Mouse (Mus musculus) hindbrain, embryonic 11.5 days (tissue): ENCODE results near the gene 4930512M02Rik. TPM values are rescaled to one million over a fixed set of nuclear protein-coding genes. Genes with fewer than 3 reads are reported as not detected.

Source experiments
- ATAC-seq: fragments of 200-750 bp; cut with Nextera tagmentation; 2 replicates; pipeline ENCODE4 v1.8.0; 2017; ENCODE audit warnings: mild to moderate bottlenecking, moderate TSS enrichment, moderate library complexity; ENCODE audit not compliant: low FRiP score
- DNase-seq: peaks from one replicate; pipeline ENCODE4 v3.0.0-alpha.2; 2015; ENCODE audit warnings: low spot score
- H3K27ac ChIP-seq: fragments of 300-500 bp; sonication (generic); 2 replicates; pipeline ENCODE4 v1.5.1; 2014; ENCODE audit warnings: mild to moderate bottlenecking, low read depth, low read length
- H3K27me3 ChIP-seq: fragments of 300-500 bp; sonication (generic); 2 replicates; pipeline ENCODE4 v1.6.1; 2014; ENCODE audit warnings: mild to moderate bottlenecking, low read length, moderate library complexity, mixed read lengths; ENCODE audit not compliant: control insufficient read depth, insufficient read depth
- H3K36me3 ChIP-seq: fragments of 300-500 bp; sonication (generic); 2 replicates; pipeline ENCODE4 v1.6.1; 2014; ENCODE audit warnings: mild to moderate bottlenecking, low read length, moderate library complexity, mixed read lengths; ENCODE audit not compliant: control insufficient read depth, insufficient read depth
- H3K4me1 ChIP-seq: fragments of 300-500 bp; sonication (generic); replicated peaks from 2 replicates; pipeline ENCODE4 v1.6.1; 2014; ENCODE audit warnings: low read length, mixed read lengths; ENCODE audit not compliant: control insufficient read depth, insufficient read depth
- H3K4me2 ChIP-seq: fragments of 300-500 bp; sonication (generic); replicated peaks from 2 replicates; pipeline ENCODE4 v1.6.1; 2014; ENCODE audit warnings: mild to moderate bottlenecking, low read depth, low read length
- H3K4me3 ChIP-seq: fragments of 300-500 bp; sonication (generic); 2 replicates; pipeline ENCODE4 v1.5.1; 2014; ENCODE audit warnings: low read depth, low read length
- H3K9ac ChIP-seq: fragments of 300-500 bp; sonication (generic); 2 replicates; pipeline ENCODE4 v1.6.1; 2014; ENCODE audit warnings: low read depth, low read length
- H3K9me3 ChIP-seq: fragments of 300-500 bp; sonication (generic); 2 replicates; pipeline ENCODE4 v1.6.1; 2016; ENCODE audit warnings: low read length; ENCODE audit not compliant: control insufficient read depth
- WGBS: fragments of 180-500 bp; shearing (Covaris S2); extraction: QIAGEN DNeasy Blood & Tissue Kit; methylation state at CpG from one replicate; pipeline ENCODE4 v1.1.7; 2014; 5-methylcytosine and 5-hydroxymethylcytosine counted together
- polyA plus RNA-seq: library from polyadenylated mRNA; unstranded; fragments of >200 nt; fragmentation: Nextera tagmentation; extraction: Ambion mirVana; gene quantifications from 2 replicates; pipeline ENCODE4 v1.2.1, GENCODE M21; 2014

4930512M02Rik gene
- polyA plus RNA-seq, 1 experiment from 2014 or later = not detected

DNA sequence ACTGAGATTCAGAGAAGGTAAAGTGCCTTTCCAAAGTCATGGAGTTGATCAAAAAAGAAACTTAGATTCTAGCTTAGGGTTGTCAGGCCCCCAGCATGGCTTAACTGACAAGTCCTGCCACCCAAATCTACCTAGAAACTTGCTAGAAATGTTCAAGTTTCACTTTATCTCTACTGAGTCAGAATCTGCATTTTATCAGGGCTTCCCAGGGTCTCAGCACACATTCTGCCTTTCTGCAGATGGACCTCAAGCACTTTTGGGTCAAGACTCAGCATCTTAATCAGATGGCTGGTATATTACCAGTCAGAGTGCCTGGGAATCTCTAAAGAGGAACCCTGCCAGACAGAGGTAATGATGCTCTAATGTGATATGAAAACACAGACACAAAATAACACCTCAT is 56.9 kb downstream of the 4930512M02Rik start:
- no peak overlapping the region for H3K4me3 ChIP-seq
- DNase-seq = no peak

DNA sequence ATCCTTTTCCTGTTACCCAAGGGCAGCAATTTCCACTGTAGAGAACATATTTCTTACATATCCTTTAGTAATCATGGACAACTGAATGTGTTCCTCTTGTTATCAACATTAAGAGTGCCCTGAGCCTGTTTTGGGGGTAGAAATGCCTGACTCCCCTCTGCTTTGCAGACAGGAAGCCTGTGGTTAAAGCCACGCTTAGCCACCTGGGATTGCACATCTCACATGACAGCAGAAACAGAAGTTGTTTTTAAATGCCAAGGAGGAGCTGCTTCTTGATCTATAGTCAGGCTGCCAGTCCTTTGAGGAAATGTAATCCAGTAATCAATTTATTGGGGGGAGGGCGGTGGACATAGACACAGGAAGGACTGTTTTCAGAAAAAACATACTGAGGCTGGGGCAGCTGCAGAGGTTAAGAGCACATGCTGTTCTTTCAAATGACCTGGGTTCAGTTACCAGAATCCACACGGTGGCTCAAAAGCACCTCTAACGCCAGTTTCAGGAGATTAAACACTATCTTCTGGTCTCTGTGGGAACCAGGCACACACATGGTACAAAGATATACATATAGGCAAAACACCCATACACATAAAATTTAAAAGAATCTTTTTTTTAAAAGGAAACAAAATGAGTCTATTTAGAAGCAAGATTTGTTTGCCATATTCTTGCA is 58.0 kb downstream of the 4930512M02Rik start:
- H3K36me3 ChIP-seq = no peaks in the 10 kb centered on the region
- H3K4me2 ChIP-seq = no peak overlapping the region
- no peaks in the 10 kb centered on the region for H3K9me3 ChIP-seq
- H3K9ac ChIP-seq = no peak overlapping the region
- DNase-seq (no peak), ATAC-seq (no peak)
- H3K27ac ChIP-seq = no peak overlapping the region
- H3K4me3 ChIP-seq = no peak overlapping the region
- H3K4me1 ChIP-seq = no peaks in the 10 kb centered on the region
- 59% methylated on average over 4 of the region's 4 CpGs for WGBS
- H3K27me3 ChIP-seq = no peaks in the 10 kb centered on the region

More for the DNA sequence above, 56.9 kb downstream of the 4930512M02Rik start:
- Histone ChIP-seq H3K4me2 (no peak overlapping the region), H3K36me3 (no peaks in the 10 kb centered on the region), H3K27ac (no peak overlapping the region), H3K9ac (no peak overlapping the region), H3K9me3 (no peaks in the 10 kb centered on the region), H3K4me1 (no peaks in the 10 kb centered on the region), H3K27me3 (no peaks in the 10 kb centered on the region)
- no peak for ATAC-seq

- WGBS = 93% methylated on average over 2 of the region's 2 CpGs
These were observed 59.6 kb downstream of the 4930512M02Rik start for GRCm38 (mm10) chr11:11568033-11568432.

GRCm38 (mm10) chr11:11565146-11565820 is 62.4 kb downstream of the 4930512M02Rik start:
- Histone ChIP-seq H3K9me3 (no peaks in the 10 kb centered on the region), H3K4me3 (no peak overlapping the region), H3K27ac (no peak overlapping the region), H3K27me3 (no peaks in the 10 kb centered on the region), H3K4me1 (no peaks in the 10 kb centered on the region), H3K36me3 (no peaks in the 10 kb centered on the region), H3K4me2 (no peak overlapping the region), H3K9ac (no peak overlapping the region)
- WGBS = 68% methylated on average over 6 of the region's 6 CpGs
- ATAC-seq (no peak), DNase-seq (no peak)

More at GRCm38 (mm10) chr11:11568033-11568432, 59.6 kb downstream of the 4930512M02Rik start:
- no peak overlapping the region for H3K9ac ChIP-seq
- H3K4me1 ChIP-seq = no peaks in the 10 kb centered on the region
- no peaks in the 10 kb centered on the region for H3K27me3 ChIP-seq
- no peak overlapping the region for H3K4me3 ChIP-seq
- ATAC-seq = no peak
- H3K36me3 ChIP-seq = no peaks in the 10 kb centered on the region
- H3K9me3 ChIP-seq = no peaks in the 10 kb centered on the region
- no peak overlapping the region for H3K4me2 ChIP-seq
- no peak overlapping the region for H3K27ac ChIP-seq
- DNase-seq = no peak

DNA sequence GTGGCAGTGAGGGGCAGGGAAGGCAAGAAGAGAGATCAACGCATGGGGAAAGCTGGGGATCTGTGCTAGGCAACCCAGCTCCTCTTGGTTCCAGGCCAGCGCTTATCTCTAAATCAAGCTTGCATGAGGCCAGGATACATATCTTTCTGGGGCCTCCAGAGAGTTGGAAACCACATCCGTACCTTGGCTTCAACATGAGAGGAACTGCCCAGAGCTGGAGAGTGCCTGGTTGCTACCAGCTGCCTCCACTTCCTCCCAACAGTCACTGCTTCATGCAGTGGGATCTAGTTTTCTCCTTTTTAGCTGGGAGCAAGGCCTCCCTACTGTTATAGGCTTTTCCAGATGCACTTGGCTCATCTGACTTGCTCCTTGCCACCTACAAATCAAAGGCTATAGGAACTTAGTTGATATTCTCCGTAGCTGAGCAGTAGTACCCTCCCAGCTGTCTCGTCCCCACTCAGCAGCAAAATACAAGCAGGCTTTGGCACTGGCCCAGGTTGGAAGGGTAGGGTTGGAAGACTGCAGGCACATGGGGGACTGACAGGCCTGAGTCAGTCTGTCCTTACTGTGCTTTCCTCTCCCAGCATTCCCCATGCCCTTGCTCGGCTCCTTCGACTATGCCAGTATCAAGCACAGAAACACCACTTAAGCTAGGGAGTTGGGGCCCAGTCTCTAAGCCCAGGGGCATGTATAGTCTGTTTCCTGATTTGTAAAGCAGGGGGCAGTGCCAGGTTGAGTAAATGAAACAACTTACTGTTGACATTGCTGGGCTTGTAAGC is 63.2 kb downstream of the 4930512M02Rik start:
- Histone ChIP-seq H3K9ac (no peak overlapping the region), H3K4me3 (no peak overlapping the region), H3K4me1 (no peaks in the 10 kb centered on the region), H3K36me3 (no peaks in the 10 kb centered on the region), H3K27me3 (no peaks in the 10 kb centered on the region), H3K9me3 (no peaks in the 10 kb centered on the region), H3K27ac (no peak overlapping the region), H3K4me2 (no peak overlapping the region)
- 83% methylated on average over 7 of the region's 7 CpGs for WGBS
- DNase-seq (no peak), ATAC-seq (no peak)

DNA sequence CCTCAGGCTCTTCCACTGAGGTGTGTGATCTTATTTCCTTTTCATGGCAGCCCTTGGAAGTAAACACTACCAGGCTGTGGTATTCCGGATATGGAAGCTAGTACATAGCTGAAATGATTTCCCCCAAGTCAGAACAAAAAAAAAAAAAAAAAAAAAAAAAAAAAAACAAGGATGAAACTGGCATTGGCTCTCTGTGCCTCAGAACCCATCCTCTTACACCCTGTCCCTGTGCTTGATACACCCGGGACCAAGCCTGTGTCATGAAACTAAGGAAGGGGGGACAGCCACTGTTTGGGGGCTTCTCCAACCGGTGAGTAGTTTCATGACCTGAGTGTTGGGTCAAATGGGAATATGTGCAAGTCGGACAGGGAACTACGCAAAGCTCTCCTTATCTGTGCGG is 66.5 kb downstream of the 4930512M02Rik start:
- Histone ChIP-seq H3K36me3 (no peaks in the 10 kb centered on the region), H3K4me1 (no peaks in the 10 kb centered on the region), H3K27me3 (no peaks in the 10 kb centered on the region), H3K9me3 (no peaks in the 10 kb centered on the region), H3K9ac (no peak overlapping the region), H3K27ac (no peak overlapping the region), H3K4me3 (no peak overlapping the region), H3K4me2 (no peak overlapping the region)
- 95% methylated on average over 6 of the region's 6 CpGs for WGBS
- no peak for DNase-seq
- ATAC-seq = no peak

DNA sequence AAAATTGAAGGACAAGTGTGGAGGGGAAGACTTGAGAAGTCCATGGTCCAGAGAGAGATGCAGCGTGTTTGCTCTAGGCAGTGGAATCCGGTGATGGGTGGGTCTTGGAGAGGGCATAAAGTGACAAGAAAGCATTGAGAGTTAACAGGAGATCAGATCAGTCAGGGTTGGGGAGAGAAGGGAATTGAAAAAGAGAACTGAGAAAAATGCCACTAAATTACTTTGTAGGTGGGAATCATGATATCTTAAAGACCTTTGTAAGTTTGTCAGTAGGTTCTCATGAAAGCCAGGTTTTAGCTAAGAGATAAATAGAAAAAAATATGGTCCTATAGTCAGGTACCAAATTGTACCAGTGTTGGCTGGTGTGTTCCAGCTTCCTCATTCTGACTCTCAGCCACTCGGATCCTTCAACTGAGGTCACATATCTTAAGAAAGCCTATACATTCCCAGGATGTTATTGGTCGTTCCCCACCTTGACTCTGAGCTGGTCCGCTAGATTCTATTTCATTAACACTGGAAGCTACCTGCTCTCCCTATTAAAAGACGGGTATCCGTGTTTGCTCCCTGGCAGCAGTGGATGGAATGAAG is 68.4 kb downstream of the 4930512M02Rik start:
- no peak overlapping the region for H3K27ac ChIP-seq
- no peak overlapping the region for H3K4me3 ChIP-seq
- DNase-seq (no peak), ATAC-seq (no peak)
- H3K9ac ChIP-seq = no peak overlapping the region
- 90% methylated on average over 7 of the region's 7 CpGs for WGBS
- no peaks in the 10 kb centered on the region for H3K27me3 ChIP-seq
- H3K4me1 ChIP-seq = no peaks in the 10 kb centered on the region
- no peaks in the 10 kb centered on the region for H3K9me3 ChIP-seq
- H3K4me2 ChIP-seq = no peak overlapping the region
- H3K36me3 ChIP-seq = no peaks in the 10 kb centered on the region

GRCm38 (mm10) chr11:11558662-11559061 is 69.0 kb downstream of the 4930512M02Rik start:
- ATAC-seq (no peak), DNase-seq (no peak)
- H3K4me1 ChIP-seq = no peaks in the 10 kb centered on the region
- H3K9ac ChIP-seq = no peak overlapping the region
- 82% methylated on average over 3 of the region's 3 CpGs for WGBS
- H3K9me3 ChIP-seq = no peaks in the 10 kb centered on the region
- no peak overlapping the region for H3K4me2 ChIP-seq
- no peak overlapping the region for H3K4me3 ChIP-seq
- H3K36me3 ChIP-seq = no peaks in the 10 kb centered on the region
- H3K27ac ChIP-seq = no peak overlapping the region
- H3K27me3 ChIP-seq = no peaks in the 10 kb centered on the region
